ENCODE assay signal across 25 mouse cellular contexts in genomic region chr2:10131296-10131695, GRCm38 (mm10). TPM values are rescaled to one million over a fixed set of nuclear protein-coding genes. Genes with fewer than 3 reads are reported as not detected.
DNase-seq lines count a peak whose midpoint lies in the region; ATAC-seq and TF ChIP-seq lines count a peak whose summit lies in the region.
"Had no signal": no experiment of that assay in that cellular context is flagged by ENCODE, and none has a peak within 500 bp of the region (broad histone marks: within the 10 kb centered on the region; RNA-seq: fewer than 3 reads in every experiment).

Gene Itih2, minus strand, starts transcription at chr2:10131396.

- H3K36me3 ChIP-seq in lung, embryonic 16.5 days (ENCODE audit: control insufficient read depth, insufficient read depth, low read length): no peaks in the 10 kb centered on the region
- H3K36me3 ChIP-seq in liver, embryonic 12.5 days: no peaks in the 10 kb centered on the region
- H3K36me3 ChIP-seq in stomach, embryonic 15.5 days: no peaks in the 10 kb centered on the region
- no peaks in the 10 kb centered on the region for H3K36me3 ChIP-seq in midbrain, embryonic 10.5 days
- H3K36me3 ChIP-seq: embryonic facial prominence, embryonic 15.5 days; forebrain, embryonic 12.5 days; hindbrain, embryonic 12.5 days; limb, embryonic 10.5 days had no signal

- H3K4me2 ChIP-seq in lung, embryonic 16.5 days (ENCODE audit: low read depth, low read length): 0 out of 2 replicates have a peak within 1 kb of the TSS, but pooled peaks have one; percentile 14
- H3K4me2 ChIP-seq in liver, embryonic 12.5 days: no peak within 1 kb of the TSS
- no peak within 1 kb of the TSS for H3K4me2 ChIP-seq in stomach, embryonic 15.5 days
- H3K4me2 ChIP-seq: embryonic facial prominence, embryonic 15.5 days; forebrain, embryonic 12.5 days; hindbrain, embryonic 12.5 days had no signal

- H3K4me1 ChIP-seq in lung, embryonic 16.5 days (replicated peaks; ENCODE audit: control insufficient read depth, insufficient read depth, low read length): 0 out of 2 replicates have a peak, but pooled peaks cover 5% of the 10 kb centered on the region
- peaks cover 8% of the 10 kb centered on the region; the same call in 1 of the 2 replicates for H3K4me1 ChIP-seq in liver, embryonic 12.5 days
- H3K4me1 ChIP-seq in stomach, embryonic 15.5 days: no peaks in the 10 kb centered on the region
- no peaks in the 10 kb centered on the region for H3K4me1 ChIP-seq in midbrain, embryonic 10.5 days
- H3K4me1 ChIP-seq: embryonic facial prominence, embryonic 15.5 days; forebrain, embryonic 12.5 days; hindbrain, embryonic 12.5 days; limb, embryonic 10.5 days had no signal

- intact Hi-C loops in gastrocnemius, adult 2 months (cut with DNase I): no loop called here

- no peaks in the 10 kb centered on the region for H3K9me3 ChIP-seq in lung, embryonic 16.5 days (ENCODE audit: control insufficient read depth, low read length)
- H3K9me3 ChIP-seq in liver, embryonic 12.5 days (replicated peaks): no peaks in the 10 kb centered on the region
- H3K9me3 ChIP-seq in stomach, embryonic 15.5 days: no peaks in the 10 kb centered on the region
- H3K9me3 ChIP-seq in midbrain, embryonic 10.5 days (replicated peaks): no peaks in the 10 kb centered on the region
- H3K9me3 ChIP-seq: embryonic facial prominence, embryonic 15.5 days; forebrain, embryonic 12.5 days; hindbrain, embryonic 12.5 days; limb, embryonic 10.5 days had no signal

- H3K27me3 ChIP-seq in lung, embryonic 16.5 days (ENCODE audit: control insufficient read depth, insufficient read depth, low read depth, low read length): no peaks in the 10 kb centered on the region
- H3K27me3 ChIP-seq in liver, embryonic 12.5 days (replicated peaks): no peaks in the 10 kb centered on the region
- no peaks in the 10 kb centered on the region for H3K27me3 ChIP-seq in stomach, embryonic 15.5 days (replicated peaks)
- H3K27me3 ChIP-seq in midbrain, embryonic 10.5 days (ENCODE audit: low read depth, poor library complexity, severe bottlenecking): no peaks in the 10 kb centered on the region
- H3K27me3 ChIP-seq: embryonic facial prominence, embryonic 15.5 days; forebrain, embryonic 12.5 days; hindbrain, embryonic 12.5 days had no signal

- WGBS in lung, embryonic 16.5 days: 70% methylated on average over 4 of the region's 4 CpGs
- WGBS in liver, embryonic 12.5 days (ENCODE audit: insufficient replicate concordance): 74% methylated on average over 4 of the region's 4 CpGs
- WGBS in stomach, embryonic 15.5 days: 81% methylated on average over 4 of the region's 4 CpGs
- 95% methylated on average over 4 of the region's 4 CpGs for WGBS in midbrain, embryonic 10.5 days

- DNase-seq in gastrocnemius, adult 2 months: no peak
- no peak for DNase-seq in gastrocnemius, postnatal 4 days (ENCODE audit: low spot score in 2 of 2)
- no peak for DNase-seq in lung, postnatal 25 days (ENCODE audit: low spot score)
- DNase-seq in ovary, postnatal 10 days (ENCODE audit: low spot score): no peak
- no peak for DNase-seq in midbrain, embryonic 10.5 days (ENCODE audit: low spot score)
- DNase-seq: cerebellum, adult 2 months; cerebellum, postnatal 36 days; gastrocnemius, postnatal 14 days; kidney, adult 2 months; kidney, postnatal 36 days; layer of hippocampus, adult 9-11 months; lung, postnatal 10 days; right cerebral cortex, postnatal 25 days; thymus, adult 18-20 months; thymus, postnatal 4 days had no signal

- no peak for ATAC-seq in lung, embryonic 16.5 days (ENCODE audit: low read depth)
- ATAC-seq in liver, embryonic 12.5 days: no peak
- no peak for ATAC-seq in stomach, embryonic 15.5 days (ENCODE audit: insufficient read depth, low FRiP score, low read depth)

- no peak within 1 kb of the TSS; the same call in 1 of the 2 replicates for H3K9ac ChIP-seq in lung, embryonic 16.5 days (ENCODE audit: low read length)
- H3K9ac ChIP-seq in liver, embryonic 12.5 days: no peak within 1 kb of the TSS
- H3K9ac ChIP-seq in stomach, embryonic 15.5 days: no peak within 1 kb of the TSS
- H3K9ac ChIP-seq: embryonic facial prominence, embryonic 15.5 days; forebrain, embryonic 12.5 days; hindbrain, embryonic 12.5 days had no signal

- peak within 1 kb of the TSS; percentile 51 for H3K27ac ChIP-seq in gastrocnemius, adult 2 months
- peak within 1 kb of the TSS; percentile 57 for H3K27ac ChIP-seq in lung, embryonic 16.5 days (ENCODE audit: low read length)
- H3K27ac ChIP-seq in liver, embryonic 12.5 days: peak within 1 kb of the TSS; percentile 58
- H3K27ac ChIP-seq in stomach, embryonic 15.5 days: 0 out of 2 replicates have a peak within 1 kb of the TSS, but pooled peaks have one; percentile 32
- no peak within 1 kb of the TSS for H3K27ac ChIP-seq in midbrain, embryonic 10.5 days (replicated peaks)
- H3K27ac ChIP-seq: embryonic facial prominence, embryonic 15.5 days; forebrain, embryonic 12.5 days; hindbrain, embryonic 12.5 days; left cerebral cortex, adult 2 months; limb, embryonic 10.5 days had no signal

- H3K4me3 ChIP-seq in gastrocnemius, adult 2 months: no peak within 1 kb of the TSS
- no peak within 1 kb of the TSS for H3K4me3 ChIP-seq in lung, embryonic 16.5 days (ENCODE audit: low read length)
- H3K4me3 ChIP-seq in liver, embryonic 12.5 days: peak within 1 kb of the TSS; percentile 30
- no peak within 1 kb of the TSS for H3K4me3 ChIP-seq in stomach, embryonic 15.5 days (replicated peaks)
- H3K4me3 ChIP-seq in midbrain, embryonic 10.5 days: no peak within 1 kb of the TSS
- H3K4me3 ChIP-seq: embryonic facial prominence, embryonic 15.5 days; forebrain, embryonic 12.5 days; hindbrain, embryonic 12.5 days; left cerebral cortex, adult 2 months; limb, embryonic 10.5 days had no signal

- TF ChIP-seq CTCF in gastrocnemius, adult 2 months (IDR thresholded peaks at IDR 0.05): no peak

RNA-seq across cellular contexts. Expression of gene Itih2, which starts in this region (rescaled TPM):
- under 1 TPM; 0.33 TPM for total RNA-seq in gastrocnemius, adult 2 months (2021)
- 1 to 10 TPM in 1 of 2 experiments, under 1 TPM in 1; 0.66 to 4.1 TPM for total RNA-seq in gastrocnemius, postnatal 4 days (2021)
- 3.9 and 8.6 TPM in 2 replicates for polyA plus RNA-seq in lung, embryonic 16.5 days (2015; fragmentation: Nextera tagmentation; extraction: Ambion mirVana)
- 230 and 235 TPM in 2 replicates for polyA plus RNA-seq in liver, embryonic 12.5 days (2016; fragmentation: Nextera tagmentation; extraction: Ambion mirVana)
- 12.7 and 22.9 TPM in 2 replicates for polyA plus RNA-seq in stomach, embryonic 15.5 days (2015; fragmentation: Nextera tagmentation; extraction: Ambion mirVana)
- 0.06 TPM in 1 of 2 replicates, not detected in the other for polyA plus RNA-seq in midbrain, embryonic 10.5 days (2016; fragmentation: Nextera tagmentation; extraction: Ambion mirVana)
- total RNA-seq: megakaryocyte-erythroid progenitor cell, adult 5-6 weeks; neutrophil, adult 5-6 weeks had no signal
- polyA plus RNA-seq: limb, embryonic 10.5 days had no signal
